Mouse (Mus musculus) testis, postnatal 14 days (tissue): Measurements from ENCODE around the gene Suclg2.
A peak's percentile ranks its signal among the peaks of the same experiment; 100 is the strongest.

Experiments used
- DNase-seq: peaks from one replicate; pipeline ENCODE4 v3.0.0; 2021; ENCODE audit warnings: low spot score

Gene Suclg2

DNA sequence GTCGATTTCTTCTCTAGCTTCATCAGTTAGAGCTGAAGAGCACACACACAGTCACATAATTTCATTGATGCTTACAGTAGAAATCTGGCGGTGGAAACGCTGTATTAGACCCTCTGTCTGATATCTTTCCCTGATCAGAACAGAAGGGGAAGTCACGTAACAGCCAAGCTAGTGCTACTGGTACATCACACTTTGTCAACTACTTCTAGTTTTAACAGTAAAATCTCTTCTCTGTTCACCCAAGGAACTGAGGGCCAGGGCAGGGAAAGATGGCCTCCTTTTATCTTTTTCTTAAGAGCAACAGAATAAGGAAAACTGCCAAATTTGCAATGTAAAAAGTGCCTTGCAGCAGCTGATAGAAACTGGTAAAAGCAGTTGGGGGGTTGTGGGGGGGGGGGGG lies 97.8 kb downstream of the Suclg2 start:
- DNase-seq: no peak

DNA sequence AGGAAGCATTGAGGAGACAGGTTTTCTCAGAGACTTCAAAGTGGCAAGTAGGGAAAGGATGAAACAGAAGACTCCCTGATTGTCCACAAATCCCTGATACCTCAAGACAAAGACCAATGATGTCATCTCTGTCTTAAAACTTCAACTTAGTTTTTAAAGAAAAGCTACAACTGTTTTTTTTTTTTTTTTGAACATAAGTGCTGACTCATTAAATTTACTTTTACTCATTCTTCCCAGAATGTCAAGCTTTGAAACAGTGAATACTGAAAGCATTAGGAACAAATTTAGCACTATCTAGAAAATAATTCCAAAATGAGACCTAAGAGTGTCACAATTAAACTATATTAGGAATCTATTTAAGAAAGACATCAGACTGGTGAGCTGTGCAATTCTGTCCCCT lies 98.8 kb downstream of the Suclg2 start:
- no peak for DNase-seq

DNA sequence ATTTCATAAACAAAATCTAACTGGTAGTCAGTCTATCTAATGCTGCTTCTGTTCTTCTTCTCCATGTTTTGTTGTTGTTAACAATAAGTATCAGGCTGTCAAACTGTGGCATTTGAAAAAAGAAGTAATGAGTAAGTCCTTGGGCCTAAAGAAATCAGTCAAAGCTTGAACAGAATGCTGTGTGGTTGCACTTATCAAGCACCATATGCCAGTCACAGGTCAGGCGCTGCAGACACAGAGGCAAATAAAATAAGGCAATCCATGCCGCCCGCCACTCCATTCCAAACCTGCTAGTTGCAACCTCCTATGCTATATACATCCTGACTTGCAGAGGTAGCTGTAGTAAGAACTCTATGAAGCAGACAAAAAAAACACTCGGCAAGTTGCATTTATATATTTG lies 100.2 kb downstream of the Suclg2 start:
- DNase-seq: no peak

- DNase-seq: no peak
Measured at GRCm38 (mm10) chr6:95613228-95613627, 105.4 kb downstream of the Suclg2 start.

DNA sequence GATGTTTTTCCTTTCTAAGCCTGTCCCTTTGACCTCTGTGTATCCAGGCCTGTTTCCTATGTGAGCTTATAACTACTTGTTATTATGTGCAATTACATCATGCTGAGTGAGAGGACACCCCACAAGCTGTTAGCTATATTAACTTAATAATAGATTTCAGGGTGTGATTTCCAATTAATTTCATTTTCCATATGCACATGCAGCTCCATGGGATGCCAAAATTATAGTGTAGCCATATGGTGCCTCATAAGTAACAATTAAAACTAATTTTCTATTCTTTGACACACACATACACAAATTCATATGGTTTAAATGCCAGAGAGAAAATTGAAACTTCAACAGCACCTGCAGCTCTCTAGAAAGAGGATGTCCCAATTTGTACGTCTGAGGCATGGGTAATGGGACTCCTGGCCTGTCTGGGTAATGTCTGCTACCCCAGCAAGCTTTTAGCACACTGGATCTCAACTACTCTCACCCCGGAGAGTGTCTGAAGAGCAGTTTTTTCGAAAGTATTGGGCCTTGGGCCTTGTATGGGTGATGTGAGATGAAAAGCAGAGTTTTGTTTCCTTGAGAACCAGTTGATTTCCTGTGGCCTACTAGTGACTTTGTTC lies 106.1 kb downstream of the Suclg2 start:
- DNase-seq: no peak

GRCm38 (mm10) chr6:95611059-95611458 lies 107.5 kb downstream of the Suclg2 start:
- DNase-seq: no peak

- DNase-seq: no peak
Measured at GRCm38 (mm10) chr6:95608123-95608522, 110.5 kb downstream of the Suclg2 start.

DNA sequence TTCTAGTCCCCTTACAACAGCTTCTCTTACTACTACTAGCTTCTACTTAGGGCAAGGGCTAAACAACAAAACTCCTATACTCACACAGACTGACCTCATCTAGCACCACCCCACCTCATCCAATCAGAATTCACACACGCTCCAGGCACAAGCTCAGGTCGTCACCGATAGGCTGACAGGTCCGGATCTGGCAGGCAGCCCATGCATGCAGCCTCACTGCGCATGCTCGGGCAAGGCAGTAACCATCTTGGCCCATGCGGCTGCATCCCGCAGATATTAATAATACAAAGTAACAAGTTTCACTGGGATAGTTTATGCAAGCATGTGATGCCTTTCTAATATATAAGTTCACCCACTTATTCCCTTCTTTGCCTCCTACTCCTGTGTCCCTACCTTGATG lies 117.9 kb downstream of the Suclg2 start:
- DNase-seq: peak; percentile 67

DNA sequence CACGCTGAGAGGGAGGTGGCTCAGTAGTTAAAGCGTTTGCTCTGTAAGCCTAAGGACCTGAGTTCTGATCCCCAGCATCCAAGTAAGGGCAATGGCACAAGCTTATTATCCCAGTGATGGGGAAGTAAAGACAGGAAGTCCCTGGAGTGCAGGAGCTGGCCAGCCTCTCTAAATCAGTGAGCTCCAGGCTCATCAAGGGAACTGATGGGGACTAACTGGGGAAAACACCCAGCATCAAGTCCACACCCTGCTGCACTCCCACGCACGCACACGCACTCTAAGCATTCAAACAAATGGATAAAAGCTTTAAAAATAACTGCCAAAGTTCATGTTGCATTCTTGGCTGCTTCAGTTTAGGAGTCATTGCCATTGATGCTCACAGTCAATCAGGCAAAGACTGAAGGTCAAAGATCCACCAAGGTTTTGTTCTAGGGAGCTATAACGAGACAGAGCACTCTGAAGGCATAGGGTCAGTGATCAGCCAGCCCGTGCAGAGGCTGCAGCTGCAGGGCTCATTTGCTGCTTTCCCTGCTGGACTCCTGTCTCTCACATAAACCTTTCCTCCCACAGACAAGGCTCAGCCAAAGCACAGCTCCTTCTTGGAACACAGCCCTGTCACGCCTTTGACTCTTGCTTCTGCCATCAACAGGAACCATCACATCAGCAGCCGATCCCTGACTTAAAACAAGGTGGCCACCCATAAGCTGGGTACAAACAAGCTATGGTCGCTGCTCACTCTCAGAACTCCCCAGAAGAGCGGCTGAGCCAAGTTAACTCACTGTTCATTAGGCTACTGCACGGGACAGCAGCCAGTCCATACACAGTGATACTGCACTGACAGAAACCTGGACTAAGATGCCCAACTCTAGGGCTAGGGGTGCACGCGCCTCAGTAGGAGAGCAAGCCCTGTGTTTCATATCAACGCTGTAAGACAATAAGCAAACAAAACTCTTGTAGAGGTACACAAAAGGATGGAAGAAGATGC lies 121.5 kb downstream of the Suclg2 start:
- DNase-seq: peak; percentile 63

DNA sequence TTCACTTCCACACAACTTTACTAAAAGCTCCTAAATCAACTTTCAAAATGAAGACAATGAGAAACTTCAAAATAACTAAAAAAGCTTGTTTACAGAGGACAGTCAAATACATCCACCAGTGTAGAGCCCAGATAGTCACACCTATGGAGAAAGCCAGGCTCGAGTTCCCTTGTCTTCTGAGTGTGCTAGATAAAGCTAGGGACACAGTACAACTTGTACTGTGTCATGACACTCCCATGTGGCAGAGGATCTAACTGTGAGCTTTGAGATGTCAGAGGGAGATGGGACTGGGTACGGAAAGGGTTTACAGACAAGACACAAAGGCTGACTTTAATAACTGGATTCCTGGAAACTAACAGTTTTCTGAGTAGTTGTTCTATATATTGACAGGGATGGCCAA lies 122.7 kb downstream of the Suclg2 start:
- no peak for DNase-seq

GRCm38 (mm10) chr6:95594239-95594638 lies 124.4 kb downstream of the Suclg2 start:
- DNase-seq: no peak

- no peak for DNase-seq
Measured at GRCm38 (mm10) chr6:95592396-95592795, 126.2 kb downstream of the Suclg2 start.

DNA sequence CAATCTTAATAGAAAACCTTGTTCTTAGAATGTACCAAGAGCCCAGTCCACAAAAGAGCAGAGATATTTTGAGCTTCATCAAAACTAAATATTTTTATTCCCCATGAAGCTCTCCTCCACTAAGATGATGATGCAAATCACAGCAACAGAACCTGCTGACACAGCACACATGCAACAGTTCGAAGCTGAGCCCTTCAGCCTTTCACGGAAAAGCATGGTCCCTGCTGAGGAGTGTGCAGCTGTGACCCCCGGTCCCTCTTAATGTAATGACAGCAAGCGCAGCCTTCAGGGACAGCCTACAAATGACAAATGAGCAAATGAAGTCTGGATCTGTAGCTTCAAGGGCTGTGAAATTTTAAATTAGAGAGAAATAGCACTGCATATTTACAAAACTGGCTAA lies 128.1 kb downstream of the Suclg2 start:
- no peak for DNase-seq

GRCm38 (mm10) chr6:95587108-95587796 lies 131.3 kb downstream of the Suclg2 start:
- DNase-seq: no peak

GRCm38 (mm10) chr6:95581893-95582292 lies 136.7 kb downstream of the Suclg2 start:
- no peak for DNase-seq

DNA sequence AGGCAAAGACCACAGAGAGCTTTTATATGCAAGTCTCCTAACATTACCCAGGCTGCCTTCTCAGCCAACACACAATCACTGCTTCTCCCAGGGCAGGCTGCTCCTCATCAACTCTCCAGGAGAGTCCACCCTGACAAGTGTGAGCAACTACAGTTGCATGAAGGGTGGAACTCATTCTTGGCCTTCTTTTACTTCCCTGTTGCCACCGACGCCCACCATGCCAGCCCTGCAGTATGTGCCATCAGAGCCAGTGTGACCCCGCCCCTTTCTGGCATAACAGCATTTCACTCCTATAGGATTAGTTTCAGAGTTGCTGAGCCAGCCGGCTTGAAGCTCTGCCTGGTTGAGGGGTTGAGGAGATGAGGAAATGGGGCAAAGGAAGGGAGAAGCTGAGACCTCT lies 138.8 kb downstream of the Suclg2 start:
- no peak for DNase-seq

DNA sequence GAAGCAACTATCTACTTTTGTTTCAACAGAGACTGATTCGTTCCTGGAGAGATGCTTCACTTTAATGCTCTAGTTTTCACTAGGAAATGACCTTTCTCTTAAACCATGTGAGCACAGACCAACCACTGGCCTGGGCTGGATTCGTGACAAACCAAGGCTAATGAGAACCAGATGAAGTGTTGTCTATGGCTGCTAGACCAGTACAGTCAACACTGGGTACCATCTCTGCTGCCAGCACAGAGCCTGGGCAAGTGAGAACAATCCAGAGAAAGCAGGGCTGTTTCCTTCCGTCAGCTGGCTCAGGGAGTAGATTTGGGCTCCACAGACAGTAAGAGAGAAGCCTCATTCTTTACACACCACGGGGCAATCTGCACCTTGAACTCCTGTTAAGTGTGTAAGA lies 143.1 kb downstream of the Suclg2 start:
- DNase-seq: no peak

- DNase-seq: no peak
Measured at GRCm38 (mm10) chr6:95574867-95575266, 143.7 kb downstream of the Suclg2 start.

DNA sequence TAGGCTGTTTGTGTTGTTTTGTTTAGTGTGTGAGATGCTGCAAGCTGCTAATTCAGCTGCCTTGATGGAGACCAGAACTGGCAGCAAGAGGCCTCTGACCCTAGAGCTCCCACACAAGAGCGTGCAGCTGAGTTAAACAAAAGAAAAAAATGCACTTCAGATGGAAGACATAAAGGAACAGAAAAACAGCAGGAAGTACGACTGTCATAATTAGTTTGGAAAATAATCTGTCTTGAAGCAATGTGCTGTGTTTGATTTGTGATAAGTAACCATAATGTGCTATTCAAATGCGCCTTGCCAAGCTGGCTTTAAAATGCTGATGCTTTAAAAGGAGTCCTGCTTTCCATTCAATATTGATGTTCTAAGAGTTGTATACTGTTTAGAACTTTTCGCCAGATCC lies 144.2 kb downstream of the Suclg2 start:
- no peak for DNase-seq

GRCm38 (mm10) chr6:95573035-95573759 lies 145.4 kb downstream of the Suclg2 start:
- DNase-seq: no peak

DNA sequence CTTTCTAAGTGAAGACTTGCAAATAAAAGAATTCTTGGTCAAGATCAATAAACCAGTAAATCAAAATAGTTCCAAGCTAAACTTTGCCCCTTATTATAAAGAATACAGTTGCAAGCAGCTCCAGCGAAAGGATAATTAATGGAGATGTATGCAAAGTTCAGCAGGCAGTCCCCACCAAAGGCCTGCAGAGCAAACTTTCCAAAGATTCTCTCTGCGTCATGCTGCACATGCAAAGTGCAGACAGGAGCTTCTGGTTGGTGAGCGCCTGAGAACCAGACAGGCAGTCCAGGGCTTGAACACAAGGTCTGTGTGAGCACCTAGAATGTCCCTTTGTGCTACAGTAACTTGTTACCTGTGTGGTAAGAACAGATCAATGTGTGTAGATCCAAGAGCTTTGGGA lies 147.0 kb downstream of the Suclg2 start:
- no peak for DNase-seq

DNA sequence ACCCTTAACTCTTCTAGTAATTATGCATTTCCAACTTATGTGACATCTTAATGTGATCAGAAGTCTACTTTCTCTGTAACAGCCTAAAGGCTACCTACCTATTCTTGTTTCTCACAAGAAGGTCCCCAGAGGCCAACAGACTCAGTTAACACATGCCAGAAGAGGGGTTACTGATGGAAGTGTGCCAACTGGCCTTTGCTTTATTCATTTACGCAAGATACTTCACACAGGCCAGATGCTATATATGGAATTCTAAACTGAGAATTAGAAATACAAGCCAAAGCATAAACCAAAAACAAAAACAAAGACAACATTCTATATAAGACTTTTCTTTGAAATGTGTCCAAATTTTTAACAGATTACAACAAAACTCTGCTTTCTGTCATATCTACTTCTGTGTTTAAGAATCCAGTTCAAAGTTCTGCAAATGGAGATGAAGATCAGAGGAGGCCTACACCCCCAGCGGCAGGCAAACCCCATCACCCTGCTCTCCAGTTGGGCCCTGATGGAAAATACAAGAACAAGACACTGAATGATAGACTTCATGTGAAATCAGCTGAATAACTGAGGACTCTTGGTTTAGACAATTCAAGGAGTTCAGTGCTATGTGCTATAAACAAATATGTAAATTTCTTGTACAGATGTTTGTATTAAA lies 155.1 kb downstream of the Suclg2 start:
- no peak for DNase-seq
